Mouse (Mus musculus): ENCODE measurements around the gene Gzmd.
"Not testable (repeated sequence)": the region's sequence is repeated elsewhere in the genome, so short reads cannot be mapped to it uniquely, and the experiment has no call there.

Gene Gzmd

DNA sequence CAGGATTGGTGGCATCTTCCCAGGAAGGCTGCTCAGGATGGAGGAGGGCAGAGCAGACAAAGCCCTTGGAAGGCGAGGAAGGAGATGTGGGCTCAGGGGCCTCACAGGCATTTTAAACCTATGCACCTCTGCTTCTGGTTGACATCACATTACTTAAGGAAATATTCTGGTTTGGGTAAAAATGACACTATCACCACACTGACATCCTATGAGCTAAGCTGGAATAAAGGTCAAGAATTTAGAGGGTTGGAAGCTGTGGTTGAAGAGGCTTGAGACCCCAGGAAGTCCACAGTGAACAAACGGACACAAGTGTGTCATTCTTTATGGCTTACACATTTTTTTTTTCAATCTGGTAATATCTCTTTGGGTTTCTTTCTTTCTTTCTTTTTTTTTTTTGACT, at the start of gene Gzmd:
Gene Gzmd, minus strand, starts transcription at position 101 of the 400 bp plus-strand sequence.
- DNase-seq (ENCODE audit: low spot score in 2 of 2): not testable (repeated sequence)

DNA sequence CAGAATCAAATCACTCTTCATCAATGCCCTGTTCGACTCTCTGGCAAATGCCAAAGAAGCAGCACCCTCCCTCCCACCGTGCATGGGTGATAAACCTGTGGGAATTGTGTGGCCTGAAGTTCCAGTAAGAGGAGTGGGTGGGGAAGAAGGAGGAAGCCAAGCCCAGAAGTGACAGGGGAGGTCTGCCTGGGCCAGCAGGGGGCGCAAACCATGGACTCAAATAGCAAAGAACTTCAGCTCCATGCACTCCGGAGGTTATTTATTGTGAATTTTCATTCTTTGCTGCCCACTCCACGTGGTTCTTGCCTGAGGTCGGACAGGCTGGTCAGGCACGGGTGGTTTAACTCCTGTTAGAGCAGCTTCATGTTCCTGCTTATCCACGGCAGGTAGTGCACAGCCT, 45.2 kb upstream of the Gzmd start:
- DNase-seq (ENCODE audit: low spot score in 2 of 2): not testable (repeated sequence)

DNA sequence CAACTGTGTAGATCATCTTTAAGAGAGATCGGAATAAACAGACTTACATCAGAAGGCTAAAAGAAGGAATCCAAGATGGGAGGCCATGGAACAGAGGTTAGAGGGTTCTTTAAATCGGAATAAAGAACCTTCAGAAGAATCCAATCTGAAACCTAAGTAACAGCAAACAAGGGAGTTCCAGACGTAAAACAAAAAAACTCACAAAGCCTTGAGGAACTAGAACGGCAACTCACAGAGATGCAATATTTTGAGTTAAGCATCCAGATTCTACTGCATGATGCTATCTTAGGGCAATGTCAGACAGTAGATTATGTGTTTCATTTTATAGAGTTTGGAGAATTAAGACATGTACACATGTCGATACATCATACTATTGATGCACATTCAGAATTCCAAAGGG, 42.1 kb upstream of the Gzmd start, which contains the start of gene Gzmn:
Gene Gzmn, minus strand, starts transcription at position 101 of the 400 bp plus-strand sequence.
- no peak for DNase-seq (ENCODE audit: low spot score in 2 of 2)

DNA sequence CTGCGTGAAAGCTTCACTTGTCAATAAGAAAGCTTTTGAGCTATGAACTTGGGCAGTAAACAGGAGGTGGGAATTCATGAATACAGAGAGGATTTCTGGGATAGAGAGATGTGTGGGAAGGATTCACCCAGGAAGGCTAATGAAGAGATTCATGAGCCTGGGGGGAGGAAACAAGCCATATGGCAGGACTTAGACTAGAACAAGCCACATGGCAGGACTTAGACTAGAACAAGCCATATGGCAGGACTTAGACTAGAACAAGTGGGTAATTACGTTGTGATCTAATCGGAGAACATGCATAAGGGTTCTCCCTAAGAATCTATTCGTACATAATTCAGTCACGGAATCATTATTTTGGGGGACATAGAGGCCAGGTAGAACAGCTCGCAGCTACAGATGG, 41.0 kb upstream of the Gzmd start:
- DNase-seq (ENCODE audit: low spot score in 2 of 2): no peak

DNA sequence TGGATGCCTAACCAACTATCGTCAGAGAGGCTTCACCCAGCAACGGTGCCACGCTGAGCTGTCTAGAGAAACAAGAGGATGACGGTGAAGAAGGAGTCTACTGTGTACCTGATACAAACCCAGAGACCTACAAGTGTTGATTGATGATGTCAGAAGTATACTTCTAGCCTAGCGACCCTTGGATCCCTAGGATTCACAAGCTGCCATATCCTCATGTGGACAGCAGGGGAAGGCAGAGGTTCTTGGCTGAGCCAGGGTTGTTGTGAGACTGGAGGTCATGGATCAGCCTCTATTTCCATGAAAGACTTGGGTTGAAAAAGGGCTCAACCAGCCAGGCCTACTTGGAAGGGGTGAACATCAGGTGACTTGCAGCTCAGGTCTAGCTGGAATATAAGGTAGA, 40.3 kb upstream of the Gzmd start:
- DNase-seq (ENCODE audit: low spot score in 2 of 2): no peak

DNA sequence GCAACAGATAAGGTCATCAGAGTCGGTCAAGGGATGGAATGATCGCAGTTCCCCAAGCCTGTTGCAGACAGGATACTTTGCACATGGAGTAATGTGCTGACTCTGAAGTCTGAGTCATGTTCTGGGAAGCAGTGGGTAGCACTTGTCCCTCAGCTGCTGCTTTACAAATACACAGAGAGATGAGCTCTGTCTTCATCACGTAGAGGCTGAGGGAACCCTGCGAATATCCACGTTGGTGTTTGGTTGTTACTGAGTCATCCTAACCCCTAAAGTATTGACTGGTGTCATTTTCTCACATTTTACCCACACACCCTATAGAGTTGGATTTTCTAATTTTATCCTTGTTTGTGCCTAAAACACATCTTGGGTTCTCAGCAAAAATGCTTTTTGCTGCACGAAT, 35.6 kb upstream of the Gzmd start:
- no peak for DNase-seq (ENCODE audit: low spot score in 2 of 2)

DNA sequence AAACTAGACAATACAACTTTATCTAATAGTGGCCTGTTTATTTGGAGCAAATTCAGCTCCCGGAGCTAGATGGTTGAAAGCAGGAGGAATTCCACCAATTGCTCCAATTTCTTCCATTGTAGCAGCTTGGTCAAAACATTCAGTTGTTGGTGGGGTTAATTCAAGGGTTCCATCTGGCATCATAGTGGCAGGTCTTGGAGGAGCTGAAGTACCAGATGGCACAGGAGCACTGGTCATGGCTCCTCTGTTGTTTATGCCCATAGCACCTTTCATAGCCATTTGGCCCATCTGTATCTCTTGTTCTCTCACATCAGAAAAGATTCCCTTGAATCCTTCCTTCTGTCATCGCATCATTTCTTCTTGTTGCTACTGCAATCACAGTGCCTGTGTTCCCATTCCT, 29.7 kb upstream of the Gzmd start:
- no peak for DNase-seq (ENCODE audit: low spot score in 2 of 2)

DNA sequence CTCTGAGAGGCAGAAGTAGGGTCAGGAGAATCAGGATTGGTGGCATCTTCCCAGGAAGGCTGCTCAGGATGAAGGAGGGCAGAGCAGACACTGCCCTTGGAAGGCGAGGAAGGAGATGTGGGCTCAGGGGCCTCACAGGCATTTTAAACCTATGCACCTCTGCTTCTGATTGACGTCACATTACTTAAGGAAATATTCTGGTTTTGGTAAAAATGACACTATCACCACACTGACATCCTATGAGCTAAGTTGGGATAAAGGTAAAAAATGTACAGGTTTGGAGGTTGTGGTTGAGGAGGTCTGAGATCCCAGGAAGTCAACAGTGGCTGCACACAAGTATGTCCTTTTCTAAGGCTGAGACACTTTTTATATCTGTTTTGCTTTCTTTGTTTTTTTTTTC, 27.1 kb upstream of the Gzmd start, which contains the start of gene Gzmg:
Gene Gzmg, minus strand, starts transcription at position 101 of the 400 bp plus-strand sequence.
- DNase-seq (ENCODE audit: low spot score in 2 of 2): not testable (repeated sequence)

DNA sequence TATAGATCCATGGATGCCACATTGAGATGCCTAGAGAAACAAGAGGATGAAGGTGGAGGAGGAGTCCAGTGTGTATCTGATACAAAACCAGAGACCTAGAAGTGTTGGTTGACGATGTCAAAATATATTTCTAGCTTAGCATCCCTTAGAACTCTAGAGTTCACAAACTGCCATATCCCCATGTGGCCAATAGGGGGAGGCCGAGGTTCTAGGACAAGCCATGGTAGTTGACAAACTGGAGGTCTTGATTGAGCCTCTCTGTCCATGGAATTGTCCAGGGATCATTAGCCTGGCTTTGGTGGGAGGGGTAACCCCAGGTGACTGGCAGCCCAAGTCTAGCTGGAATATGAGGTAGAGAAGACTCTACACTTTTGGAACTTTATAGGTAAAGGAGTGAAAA, 22.9 kb upstream of the Gzmd start:
- DNase-seq (ENCODE audit: low spot score in 2 of 2): no peak

DNA sequence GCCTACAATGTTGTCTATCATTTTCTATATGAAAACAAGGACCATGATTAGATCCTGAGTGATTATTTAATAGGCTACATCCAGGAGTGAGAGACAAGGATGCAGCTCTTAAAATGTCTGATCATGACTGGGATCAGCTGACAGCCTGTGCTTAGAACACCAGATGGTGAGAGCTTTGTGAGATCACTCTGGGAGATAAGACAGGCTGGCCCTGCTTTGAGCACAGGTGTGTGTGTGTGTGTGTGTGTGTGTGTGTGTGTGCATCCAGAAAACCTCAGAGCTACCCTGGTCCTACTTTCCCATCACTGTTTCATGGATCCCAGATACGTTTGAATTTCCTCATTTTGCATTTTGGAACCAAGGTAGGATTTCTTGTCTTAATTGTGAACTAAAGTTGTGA, 1.3 kb upstream of the Gzmd start:
- DNase-seq (ENCODE audit: low spot score in 2 of 2): not testable (repeated sequence)

DNA sequence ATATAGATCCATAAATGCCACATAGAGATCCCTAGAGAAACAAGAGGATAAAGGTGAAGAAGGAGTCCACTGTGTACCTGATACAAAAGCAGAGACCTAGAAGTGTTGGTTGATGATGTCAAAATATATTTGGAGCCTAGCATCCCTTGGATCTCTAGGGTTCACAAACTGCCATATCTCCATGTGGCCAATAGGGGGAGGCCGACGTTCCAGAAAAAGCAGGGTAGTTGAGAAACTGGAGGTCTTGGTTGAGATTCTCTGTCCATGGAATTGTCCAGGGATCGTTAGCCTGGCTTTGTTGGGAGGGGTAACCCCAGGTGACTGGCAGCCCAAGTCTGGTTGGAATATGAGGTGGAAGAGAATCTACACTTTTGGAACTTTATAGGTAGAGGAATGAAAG, 4.1 kb downstream of the Gzmd start:
- no peak for DNase-seq (ENCODE audit: low spot score in 2 of 2)

DNA sequence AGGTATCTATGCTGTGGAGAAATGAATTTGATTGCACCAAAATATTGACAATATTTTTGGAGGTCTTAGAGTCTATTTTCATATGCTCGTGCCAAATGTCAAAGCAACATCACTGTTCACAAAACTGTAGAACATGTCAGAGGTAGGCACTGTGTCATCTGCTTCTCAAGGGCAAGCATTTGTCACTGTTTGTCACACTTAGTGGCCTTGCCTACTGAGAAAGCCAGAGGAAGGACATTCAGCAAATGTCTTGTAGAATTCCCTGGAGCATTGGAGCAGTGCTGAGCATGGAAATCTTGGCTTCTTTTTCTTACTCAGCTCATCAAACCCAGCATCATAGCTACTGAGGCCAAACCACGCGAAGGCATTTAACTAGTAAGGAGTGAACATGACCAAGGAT, 8.9 kb downstream of the Gzmd start:
- DNase-seq (ENCODE audit: low spot score in 2 of 2): no peak

DNA sequence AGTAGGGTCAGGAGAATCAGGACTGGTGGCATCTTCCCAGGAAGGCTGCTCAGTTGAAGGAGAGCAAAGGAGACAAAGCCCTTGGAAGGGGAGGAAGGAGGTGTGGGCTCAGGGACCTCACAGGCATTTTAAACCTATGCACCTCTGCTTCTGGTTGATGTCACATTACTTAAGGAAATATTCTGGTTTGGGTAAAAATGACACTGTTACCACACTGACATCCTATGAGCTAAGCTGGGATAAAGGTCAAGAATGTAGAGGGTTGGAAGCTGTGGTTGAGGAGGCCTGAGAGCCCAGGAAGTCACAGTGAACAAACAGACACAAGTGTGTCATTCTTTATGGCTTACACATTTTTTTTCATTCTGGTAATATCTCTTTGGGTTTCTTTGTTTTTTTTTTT, 11.9 kb downstream of the Gzmd start, which contains the start of gene Gzme:
Gene Gzme, minus strand, starts transcription at position 101 of the 400 bp plus-strand sequence.
- no peak for DNase-seq (ENCODE audit: low spot score in 2 of 2)

DNA sequence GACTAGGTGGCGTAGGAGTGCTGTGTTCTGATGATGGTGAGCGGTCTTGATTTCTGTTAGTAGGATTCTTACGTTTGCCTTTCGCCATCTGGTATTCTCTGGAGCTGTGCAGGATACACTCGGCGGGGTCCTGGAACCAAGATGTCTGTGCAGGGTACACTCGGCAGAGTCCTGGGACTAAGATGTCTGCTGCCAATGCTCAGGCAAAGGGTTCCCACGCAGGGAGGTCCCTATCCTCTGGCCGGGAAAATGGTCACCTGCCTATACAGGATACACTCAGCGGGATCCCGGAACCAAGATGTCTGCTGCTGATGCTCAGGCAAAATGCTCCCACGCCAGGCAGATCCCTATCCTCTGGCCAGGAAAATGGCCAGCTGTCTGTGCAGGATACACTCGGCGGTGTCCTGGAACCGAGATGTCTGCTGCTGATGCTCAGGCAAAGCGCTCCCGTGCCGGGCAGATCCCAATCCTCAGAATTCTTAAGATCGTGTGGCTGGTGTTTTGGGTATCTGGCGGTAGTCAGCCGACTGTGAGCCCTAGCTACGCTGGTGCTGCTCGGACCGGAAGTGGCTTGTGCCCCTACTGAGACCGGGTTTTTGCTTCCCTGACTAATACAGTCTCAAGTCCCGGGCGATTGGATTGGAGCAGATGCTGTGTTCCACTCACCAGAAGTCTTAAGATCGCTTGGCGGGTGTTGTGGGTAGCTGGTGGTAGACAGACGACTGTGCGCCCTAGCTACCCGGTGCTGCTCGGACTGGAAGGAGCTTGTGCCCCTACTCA, 16.7 kb downstream of the Gzmd start:
- not testable (repeated sequence) for DNase-seq (ENCODE audit: low spot score in 2 of 2)

DNA sequence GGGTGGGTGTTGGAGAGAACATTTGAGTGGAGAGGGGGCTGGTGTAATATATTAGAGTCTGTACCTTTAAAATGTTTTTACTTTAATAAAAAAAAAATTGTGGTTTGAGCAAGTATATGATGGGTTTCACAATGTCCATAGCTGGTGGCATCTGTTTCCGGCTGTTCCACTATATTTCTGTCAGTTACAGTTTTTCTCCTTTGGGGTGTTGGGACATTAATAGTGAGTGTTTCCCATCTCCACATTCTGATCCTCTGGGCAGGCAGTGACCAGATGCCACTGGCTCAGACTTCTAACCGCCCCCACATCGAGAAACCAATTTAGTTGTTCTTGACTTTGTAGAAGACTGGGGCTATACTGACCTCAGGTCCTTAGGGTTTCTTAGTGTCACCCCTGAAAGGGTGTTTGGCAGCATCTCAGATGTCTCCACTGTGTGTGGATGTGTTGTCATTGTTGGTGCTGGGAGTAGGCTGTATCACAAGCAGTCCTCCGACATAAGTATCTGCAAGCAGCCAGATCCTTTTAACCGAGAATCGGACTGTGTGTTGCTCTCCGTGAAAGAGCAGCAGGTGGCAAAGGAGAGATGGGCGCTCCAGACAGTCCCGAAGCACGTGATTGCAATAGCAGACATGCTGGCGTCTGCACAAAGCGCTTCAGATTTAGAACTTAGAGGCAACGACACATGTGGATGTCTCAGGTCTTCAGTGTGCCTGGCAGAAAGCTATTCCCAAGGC, 26.8 kb downstream of the Gzmd start:
- DNase-seq (ENCODE audit: low spot score in 2 of 2): peak in 1 of 2 experiments; percentile 23

DNA sequence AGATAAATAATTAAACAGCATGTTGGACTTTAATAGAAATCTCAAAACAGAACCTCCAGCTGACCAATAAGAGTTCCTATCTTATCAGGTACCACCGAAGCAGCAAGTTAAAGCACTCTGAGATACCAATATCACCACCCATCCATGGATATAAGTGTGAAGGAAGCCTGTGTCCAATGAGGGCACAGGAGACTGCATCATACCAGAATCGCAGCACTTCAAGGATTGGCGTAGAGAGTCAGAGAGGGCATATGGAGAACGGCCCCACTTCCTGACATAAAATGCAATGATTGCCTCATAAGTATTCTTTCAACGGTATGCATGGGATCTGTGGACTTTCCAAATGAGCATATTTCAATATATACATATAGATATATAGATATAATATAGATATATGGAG, 27.4 kb downstream of the Gzmd start:
- DNase-seq (ENCODE audit: low spot score in 2 of 2): no peak

DNA sequence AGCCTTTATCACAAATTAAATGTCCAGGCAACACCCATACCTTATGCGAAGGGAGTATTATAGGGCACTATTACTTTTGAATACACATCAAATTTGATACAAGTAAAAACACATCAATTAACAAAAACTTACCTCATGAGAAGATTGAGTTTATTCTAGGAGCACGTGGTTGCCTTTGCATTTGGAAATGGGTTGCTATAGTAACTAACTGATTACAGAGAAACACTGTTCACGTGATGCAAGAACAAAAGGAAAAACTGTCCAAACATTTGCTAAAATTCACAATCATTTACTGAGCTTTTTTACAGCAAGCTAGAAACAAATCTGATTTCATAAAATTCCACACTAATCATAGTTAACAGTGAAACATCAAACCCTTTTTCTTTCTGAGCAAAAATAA, 29.0 kb downstream of the Gzmd start:
- no peak for DNase-seq (ENCODE audit: low spot score in 2 of 2)

DNA sequence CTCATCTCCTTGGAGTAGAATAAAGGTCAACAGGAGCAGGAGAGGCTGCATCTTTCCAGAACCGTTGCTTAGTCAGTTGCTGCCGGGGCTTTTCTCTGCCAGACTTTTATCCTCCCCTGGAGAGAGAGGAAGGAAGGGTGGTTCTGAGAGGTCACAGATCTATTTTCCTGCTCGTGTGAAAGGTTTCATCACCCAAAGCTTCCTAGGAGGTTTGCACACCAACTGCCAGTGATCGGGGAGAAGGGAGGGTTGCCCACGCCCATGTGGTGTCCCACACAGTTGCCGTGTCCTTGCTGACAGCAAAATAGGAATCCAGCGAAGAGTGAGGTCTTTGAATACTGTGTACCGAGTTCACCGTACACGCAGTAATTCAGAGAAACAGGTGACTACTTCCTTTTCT, 30.0 kb downstream of the Gzmd start, which contains the start of gene Ctsg:
Gene Ctsg, minus strand, starts transcription at position 189 of the 400 bp plus-strand sequence.
- DNase-seq (ENCODE audit: low spot score in 2 of 2): no peak

DNA sequence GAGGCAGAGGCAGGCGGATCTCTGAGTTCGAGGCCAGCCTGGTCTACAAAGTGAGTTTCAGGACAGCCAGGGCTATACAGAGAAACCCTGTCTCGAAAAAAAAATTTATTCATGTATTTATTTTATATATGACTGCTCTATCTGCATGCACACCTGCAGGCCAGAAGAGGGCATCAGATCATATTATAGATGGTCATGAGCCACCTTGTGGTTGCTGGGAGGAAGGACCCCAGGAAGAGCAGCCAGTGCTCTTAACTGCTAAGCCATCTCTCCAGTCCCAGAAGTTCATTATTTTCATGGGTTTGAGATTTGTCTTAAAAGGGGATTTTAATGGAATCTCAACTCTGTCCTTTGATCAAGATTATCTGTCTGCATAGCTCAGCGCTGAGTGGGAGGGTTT, 33.5 kb downstream of the Gzmd start:
- peak in 1 of 2 experiments; percentile 27 for DNase-seq (ENCODE audit: low spot score in 2 of 2)

DNA sequence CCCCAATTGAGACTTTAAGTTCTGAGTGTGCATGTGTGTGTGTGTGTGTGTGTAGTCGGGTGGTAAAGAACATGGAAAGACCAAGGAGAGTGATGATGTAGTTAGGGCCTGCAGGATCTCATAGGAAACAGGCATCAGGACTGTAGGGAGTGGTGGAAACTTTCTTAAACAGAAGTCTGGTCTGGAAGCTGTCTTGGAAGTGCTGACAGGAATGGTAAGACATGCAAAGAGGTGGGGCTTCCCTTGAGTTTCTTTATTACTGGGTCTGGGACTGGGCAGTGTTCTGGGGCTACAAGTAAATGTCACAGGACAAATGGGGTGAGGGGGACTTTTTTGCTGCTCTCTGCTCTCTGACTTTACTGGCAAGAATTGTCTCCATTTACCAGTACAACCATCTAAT, 34.8 kb downstream of the Gzmd start:
- DNase-seq (ENCODE audit: low spot score in 2 of 2): no peak

DNA sequence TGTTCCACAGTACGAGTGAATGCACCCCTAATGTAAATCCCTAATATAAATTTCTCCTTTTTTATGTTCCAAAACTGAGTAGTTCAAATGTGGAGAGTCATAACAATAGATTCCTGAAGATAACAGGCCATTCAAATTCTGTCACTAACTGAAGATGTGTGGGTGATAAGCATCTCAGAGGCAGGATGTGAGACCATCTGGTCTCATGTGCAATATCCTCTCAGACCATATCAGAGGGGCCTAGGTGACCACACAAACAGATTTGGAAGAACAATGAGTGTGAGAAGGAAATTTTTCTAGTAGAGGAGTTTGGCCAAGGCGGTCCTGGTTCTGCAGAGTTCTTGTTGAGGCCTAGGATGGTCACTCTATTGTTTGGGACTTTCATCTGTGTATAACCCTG, 39.1 kb downstream of the Gzmd start:
- DNase-seq (ENCODE audit: low spot score in 2 of 2): no peak

DNA sequence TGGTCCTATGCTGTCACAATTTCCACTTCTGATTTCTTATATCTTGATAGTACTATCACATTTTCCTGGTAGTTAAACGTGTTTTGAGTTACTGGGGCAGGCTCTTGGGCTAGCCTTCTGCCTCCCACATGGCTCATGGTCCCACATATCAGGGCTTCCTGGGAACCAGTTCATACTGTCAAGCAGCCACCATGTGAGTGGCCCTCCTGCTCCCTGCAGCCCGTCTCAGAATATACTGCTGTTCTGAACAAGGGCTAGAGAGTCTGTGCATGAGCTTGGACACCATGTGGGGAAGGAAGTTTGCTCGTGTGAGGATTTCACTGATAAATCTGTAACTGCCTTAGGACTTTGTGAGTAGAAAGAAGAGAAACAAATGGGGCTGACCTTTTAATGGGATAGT, 45.7 kb downstream of the Gzmd start:
- DNase-seq (ENCODE audit: low spot score in 2 of 2): no peak

DNA sequence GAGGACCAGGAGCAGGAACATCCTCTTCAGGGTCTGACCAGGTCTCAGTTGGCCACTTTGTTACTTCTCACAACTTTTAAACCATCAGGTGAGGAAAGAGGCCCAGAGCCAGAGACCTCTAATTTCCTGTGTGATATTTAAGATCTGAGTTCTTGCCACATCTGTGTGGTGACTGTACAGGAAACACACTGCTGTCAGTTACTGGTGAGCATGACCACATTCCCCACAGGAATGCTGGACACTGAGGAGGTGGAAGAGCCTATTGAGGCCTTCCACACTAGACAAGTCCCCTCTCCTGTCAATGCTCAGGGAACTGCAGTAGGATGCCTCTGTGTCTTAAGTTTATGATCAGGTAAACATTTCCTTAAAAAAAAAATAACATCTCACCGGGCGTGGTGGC, 47.2 kb downstream of the Gzmd start, which contains the start of gene Mcpt8:
Gene Mcpt8, minus strand, starts transcription at position 107 of the 400 bp plus-strand sequence.
- no peak for DNase-seq (ENCODE audit: low spot score in 2 of 2)

All from right cerebral cortex, postnatal 10 days (tissue).